Mouse (Mus musculus) heart, postnatal 0 days (tissue): ENCODE results near the gene H2-D1. TPM values are rescaled to one million over a fixed set of nuclear protein-coding genes. Genes with fewer than 3 reads are reported as not detected.
"Not testable (repeated sequence)": the region's sequence is repeated elsewhere in the genome, so short reads cannot be mapped to it uniquely, and the experiment has no call there.

ENCODE experiments used
- ATAC-seq: fragments of 200-750 bp; cut with Nextera tagmentation; 2 replicates; pipeline ENCODE4 v1.8.0; 2017; ENCODE audit warnings: low read depth, moderate number of reproducible peaks, moderate library complexity; ENCODE audit not compliant: insufficient read depth
- DNase-seq: peaks from one replicate; pipeline ENCODE4 v3.0.0-alpha.2; 2016; ENCODE audit warnings: low spot score
- H3K27ac ChIP-seq: fragments of 300-500 bp; sonication (generic); 2 replicates; pipeline ENCODE4 v1.5.1; 2014; ENCODE audit warnings: low read depth, mild to moderate bottlenecking
- H3K27me3 ChIP-seq: fragments of 300-500 bp; sonication (generic); 2 replicates; pipeline ENCODE4 v1.6.1; 2014; ENCODE audit warnings: low read length, mixed read lengths; ENCODE audit not compliant: control insufficient read depth, insufficient read depth
- H3K36me3 ChIP-seq: fragments of 300-500 bp; sonication (generic); replicated peaks from 2 replicates; pipeline ENCODE4 v1.6.1; 2014; ENCODE audit warnings: low read length, mixed read lengths; ENCODE audit not compliant: control insufficient read depth, insufficient read depth
- H3K4me1 ChIP-seq: fragments of 300-500 bp; sonication (generic); 2 replicates; pipeline ENCODE4 v1.6.1; 2014; ENCODE audit warnings: antibody characterized with exemption; ENCODE audit not compliant: control insufficient read depth, insufficient read depth
- H3K4me2 ChIP-seq: fragments of 300-500 bp; sonication (generic); 2 replicates; pipeline ENCODE4 v1.6.1; 2014; ENCODE audit warnings: low read depth, mild to moderate bottlenecking, low read length, moderate library complexity
- H3K4me3 ChIP-seq: fragments of 300-500 bp; sonication (generic); 2 replicates; pipeline ENCODE4 v1.5.1; 2014; ENCODE audit warnings: low read depth, low read length
- H3K9ac ChIP-seq: fragments of 300-500 bp; sonication (generic); replicated peaks from 2 replicates; pipeline ENCODE4 v1.6.1; 2014; ENCODE audit warnings: low read depth, low read length, mixed read lengths
- H3K9me3 ChIP-seq: fragments of 300-500 bp; sonication (generic); replicated peaks from 2 replicates; pipeline ENCODE4 v1.6.1; 2016; ENCODE audit warnings: low read length; ENCODE audit not compliant: control insufficient read depth
- CTCF ChIP-seq: IDR thresholded peaks from 2 replicates; pipeline ENCODE4 v1.5.1; 2016; ENCODE audit warnings: antibody characterized with exemption, control low read depth, low read depth
- EP300 ChIP-seq: IDR thresholded peaks from 2 replicates; pipeline ENCODE4 v1.6.1; 2016; ENCODE audit warnings: antibody characterized with exemption, low read depth
- WGBS: fragments of 180-500 bp; shearing (Covaris S2); extraction: QIAGEN DNeasy Blood & Tissue Kit; methylation state at CpG from one replicate; pipeline ENCODE4 v1.1.7; 2014; 5-methylcytosine and 5-hydroxymethylcytosine counted together
- polyA plus RNA-seq: library from polyadenylated mRNA; unstranded; fragments of >200 nt; fragmentation: Nextera tagmentation; extraction: Ambion mirVana; gene quantifications from 2 replicates; pipeline ENCODE4 v1.2.1, GENCODE M21; 2015
- total RNA-seq: library from RNA; depleted of rRNA; stranded (reverse); fragments of >200 nt; gene quantifications from 2 replicates; pipeline ENCODE4 v1.2.3, GENCODE M21; 2014; ENCODE audit warnings: low replicate concordance

Gene H2-D1
- total and polyA plus RNA-seq, 2 experiments from 2014 or later: 104 to 113 TPM

DNA sequence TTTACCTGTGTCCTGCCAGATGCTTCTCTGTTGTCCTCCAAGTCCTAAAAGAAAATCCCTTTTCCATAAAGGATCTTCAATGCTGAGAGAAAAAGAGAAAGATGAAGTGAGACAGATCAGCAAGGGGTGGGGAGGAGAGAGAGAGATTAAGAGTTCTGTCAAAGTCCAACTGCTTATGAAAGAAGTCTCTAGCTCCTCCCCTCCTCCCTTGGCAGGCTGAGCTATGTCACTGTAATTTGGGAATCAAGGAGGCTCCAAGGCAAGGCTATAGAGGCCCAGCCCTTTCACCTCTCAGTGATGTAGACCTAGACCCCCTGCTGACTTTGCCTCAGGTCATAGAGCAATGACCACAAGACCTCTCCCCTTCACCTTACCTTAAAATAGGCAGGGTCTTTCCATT is 22.9 kb downstream of the H2-D1 start:
- DNase-seq (no peak), ATAC-seq (no peak)
- Histone ChIP-seq H3K27me3 (0 out of 2 replicates have a peak, but pooled peaks cover 3% of the 10 kb centered on the region), H3K36me3 (no peaks in the 10 kb centered on the region), H3K9me3 (no peaks in the 10 kb centered on the region), H3K4me1 (no peaks in the 10 kb centered on the region), H3K4me3 (no peak overlapping the region), H3K27ac (no peak overlapping the region), H3K4me2 (no peak overlapping the region), H3K9ac (no peak overlapping the region)
- TF ChIP-seq CTCF (no peak), EP300 (no peak)

GRCm38 (mm10) chr17:35295796-35296195 is 33.3 kb downstream of the H2-D1 start:
- H3K4me2 ChIP-seq, H3K9me3 ChIP-seq, H3K4me1 ChIP-seq, H3K36me3 ChIP-seq, H3K27ac ChIP-seq, DNase-seq, H3K4me3 ChIP-seq, H3K9ac ChIP-seq, ATAC-seq, H3K27me3 ChIP-seq: not testable (repeated sequence)
- WGBS: 1% methylated on average over 5 of the region's 5 CpGs
- peak; percentile 62 for TF ChIP-seq CTCF

DNA sequence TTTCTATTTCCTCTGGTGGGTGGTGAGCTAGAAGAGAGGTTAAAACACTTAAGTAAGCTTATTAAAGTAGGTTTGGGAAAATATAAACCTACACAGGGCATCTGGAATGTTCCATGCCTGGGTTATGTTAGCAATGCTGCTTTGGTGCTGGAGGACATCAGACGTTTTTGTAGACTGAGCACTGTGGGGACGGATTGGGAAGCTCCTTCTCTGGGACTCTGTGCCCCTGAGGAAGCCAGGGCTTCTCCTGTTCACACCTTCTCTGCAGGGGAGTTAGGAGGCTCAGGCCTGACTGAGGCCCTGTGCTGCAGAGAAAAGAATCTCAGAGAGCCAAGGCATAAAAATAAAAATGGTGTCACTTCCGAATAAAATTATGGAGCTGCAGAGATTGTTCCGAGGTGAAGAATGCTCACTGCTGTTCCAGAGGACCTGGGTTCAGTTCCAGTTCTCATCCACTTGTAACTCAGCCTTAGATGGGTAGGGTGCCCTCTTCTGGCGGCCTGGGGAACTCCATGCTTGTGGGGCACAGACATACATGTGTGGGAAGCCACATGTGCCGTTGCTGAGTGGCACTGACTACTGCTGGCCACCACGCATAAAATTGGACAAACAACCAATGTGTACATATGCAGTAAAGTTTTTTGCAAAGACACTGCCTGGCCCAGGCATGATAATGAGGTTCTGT is 37.9 kb downstream of the H2-D1 start:
- DNase-seq, H3K27me3 ChIP-seq: not testable (repeated sequence)
- WGBS: 86% methylated on average over 7 of the region's 7 CpGs

GRCm38 (mm10) chr17:35301645-35302258 is 39.2 kb downstream of the H2-D1 start:
- peak; percentile 31 for DNase-seq
- H3K4me3 ChIP-seq: no peak overlapping the region
- TF ChIP-seq EP300: no peak
- peak; percentile 82 for TF ChIP-seq CTCF
- no peaks in the 10 kb centered on the region for H3K9me3 ChIP-seq
- no peaks in the 10 kb centered on the region for H3K4me1 ChIP-seq
- no peaks in the 10 kb centered on the region for H3K36me3 ChIP-seq
- peak; percentile 33; the same call in 1 of the 2 replicates for ATAC-seq
- WGBS: 22% methylated on average over 13 of the region's 13 CpGs
- no peak overlapping the region for H3K9ac ChIP-seq
- no peak overlapping the region for H3K4me2 ChIP-seq
- H3K27me3 ChIP-seq: no peaks in the 10 kb centered on the region
- H3K27ac ChIP-seq: no peak overlapping the region

More for the DNA sequence above, 37.9 kb downstream of the H2-D1 start:
- H3K36me3 ChIP-seq, ATAC-seq, H3K4me1 ChIP-seq, H3K9me3 ChIP-seq, H3K4me2 ChIP-seq, H3K9ac ChIP-seq, H3K4me3 ChIP-seq, H3K27ac ChIP-seq: not testable (repeated sequence)

- Histone ChIP-seq H3K9me3 (no peaks in the 10 kb centered on the region), H3K9ac (no peak overlapping the region), H3K27ac (no peak overlapping the region), H3K4me1 (no peaks in the 10 kb centered on the region), H3K36me3 (no peaks in the 10 kb centered on the region), H3K4me2 (no peak overlapping the region), H3K4me3 (no peak overlapping the region), H3K27me3 (no peaks in the 10 kb centered on the region)
- 63% methylated on average over 2 of the region's 2 CpGs for WGBS
- DNase-seq: no peak
- ATAC-seq: no peak
- no peak for TF ChIP-seq CTCF
- no peak for TF ChIP-seq EP300
Measured at GRCm38 (mm10) chr17:35303271-35303670, 40.7 kb downstream of the H2-D1 start.
